Mouse (Mus musculus): ENCODE measurements around the gene Ror2. TPM values are rescaled to one million over a fixed set of nuclear protein-coding genes. Genes with fewer than 3 reads are reported as not detected.

Ror2 gene
- polyA plus RNA-seq, 1 experiment from 2014 or later = 28.3 TPM

GRCm38 (mm10) chr13:53140298-53140697 is 145.6 kb downstream of the Ror2 start:
- H3K4me2 ChIP-seq = no peak overlapping the region
- H3K4me3 ChIP-seq = no peak overlapping the region
- no peaks in the 10 kb centered on the region for H3K9me3 ChIP-seq (replicated peaks)
- H3K4me1 ChIP-seq (replicated peaks) = peaks cover 16% of the 10 kb centered on the region
- 84% methylated on average over 2 of the region's 2 CpGs for WGBS
- H3K36me3 ChIP-seq = peaks cover 20% of the 10 kb centered on the region
- ATAC-seq (ENCODE audit: insufficient number of reproducible peaks, low FRiP score) = no peak
- H3K27me3 ChIP-seq (replicated peaks) = no peaks in the 10 kb centered on the region
- no peak overlapping the region for H3K9ac ChIP-seq
- no peak overlapping the region for H3K27ac ChIP-seq (ENCODE audit: poor library complexity, severe bottlenecking)

DNA sequence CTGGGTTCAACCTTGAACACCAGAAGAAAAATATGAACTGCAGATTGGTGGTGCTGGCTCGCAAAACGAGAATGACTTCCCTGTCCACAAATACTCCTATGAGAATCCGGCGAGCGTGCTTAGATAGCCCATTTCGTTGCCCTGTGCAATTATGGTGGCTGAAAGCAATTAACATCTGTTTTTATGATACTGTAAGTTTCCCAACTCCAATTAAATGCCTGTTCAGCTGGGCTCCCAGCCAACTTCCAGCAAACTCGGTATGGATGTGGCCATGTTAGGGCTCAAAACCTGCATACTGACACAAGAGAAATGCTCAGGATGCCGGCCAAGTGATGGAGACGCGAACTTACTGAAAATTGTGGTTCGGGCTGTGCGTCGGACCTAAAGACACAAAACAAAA is 155.4 kb downstream of the Ror2 start:
- H3K4me1 ChIP-seq (replicated peaks) = no peaks in the 10 kb centered on the region
- no peak overlapping the region for H3K4me2 ChIP-seq
- no peaks in the 10 kb centered on the region for H3K9me3 ChIP-seq (replicated peaks)
- no peaks in the 10 kb centered on the region for H3K27me3 ChIP-seq (replicated peaks)
- 87% methylated on average over 13 of the region's 13 CpGs for WGBS
- no peak overlapping the region for H3K27ac ChIP-seq (ENCODE audit: poor library complexity, severe bottlenecking)
- no peak overlapping the region for H3K9ac ChIP-seq
- ATAC-seq (ENCODE audit: insufficient number of reproducible peaks, low FRiP score) = no peak
- H3K36me3 ChIP-seq = peaks cover 18% of the 10 kb centered on the region
- H3K4me3 ChIP-seq = no peak overlapping the region

- H3K9ac ChIP-seq = no peak overlapping the region
- H3K27ac ChIP-seq (ENCODE audit: poor library complexity, severe bottlenecking) = no peak overlapping the region
- H3K9me3 ChIP-seq (replicated peaks) = no peaks in the 10 kb centered on the region
- 81% methylated on average over 5 of the region's 5 CpGs for WGBS
- H3K27me3 ChIP-seq (replicated peaks) = no peaks in the 10 kb centered on the region
- H3K36me3 ChIP-seq = peaks cover 18% of the 10 kb centered on the region
- no peak overlapping the region for H3K4me3 ChIP-seq
- no peaks in the 10 kb centered on the region for H3K4me1 ChIP-seq (replicated peaks)
- H3K4me2 ChIP-seq = no peak overlapping the region
- no peak for ATAC-seq (ENCODE audit: insufficient number of reproducible peaks, low FRiP score)
Measured at GRCm38 (mm10) chr13:53130032-53130431, 155.9 kb downstream of the Ror2 start.

- Histone ChIP-seq H3K4me3 (no peak overlapping the region), H3K36me3 (peaks cover 14% of the 10 kb centered on the region), H3K9ac (no peak overlapping the region), H3K4me1 (replicated peaks) (peaks cover 14% of the 10 kb centered on the region), H3K27ac (ENCODE audit: poor library complexity, severe bottlenecking) (no peak overlapping the region), H3K4me2 (no peak overlapping the region), H3K27me3 (replicated peaks) (no peaks in the 10 kb centered on the region), H3K9me3 (replicated peaks) (no peaks in the 10 kb centered on the region)
- 79% methylated on average over 5 of the region's 5 CpGs for WGBS
- ATAC-seq (ENCODE audit: insufficient number of reproducible peaks, low FRiP score) = no peak
Measured at GRCm38 (mm10) chr13:53125627-53126026, 160.3 kb downstream of the Ror2 start.

DNA sequence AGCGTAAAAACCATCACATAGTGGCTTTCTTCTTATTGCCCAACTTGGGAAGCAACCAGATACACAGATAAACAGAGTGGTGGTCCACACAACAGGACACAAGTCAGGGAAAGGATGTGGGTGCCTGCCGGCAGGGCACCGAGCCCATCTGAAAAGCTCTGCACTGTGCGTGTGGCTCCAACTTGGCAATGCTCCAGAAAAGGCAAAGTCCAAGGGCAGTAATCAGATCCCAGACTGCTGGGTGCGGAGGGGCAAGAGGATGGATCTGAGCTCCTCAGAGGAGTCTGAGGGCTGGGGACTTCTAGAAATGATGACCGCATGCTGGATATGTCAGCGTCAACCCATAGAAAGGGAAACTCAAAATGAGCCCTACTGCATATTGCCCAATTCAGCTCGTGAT is 163.8 kb downstream of the Ror2 start:
- Histone ChIP-seq H3K9ac (no peak overlapping the region), H3K27ac (ENCODE audit: poor library complexity, severe bottlenecking) (no peak overlapping the region), H3K27me3 (replicated peaks) (no peaks in the 10 kb centered on the region), H3K4me1 (replicated peaks) (peaks cover 17% of the 10 kb centered on the region), H3K36me3 (peaks cover 26% of the 10 kb centered on the region), H3K4me2 (no peak overlapping the region), H3K4me3 (no peak overlapping the region), H3K9me3 (replicated peaks) (no peaks in the 10 kb centered on the region)
- no peak; the same call in 1 of the 2 replicates for ATAC-seq (ENCODE audit: insufficient number of reproducible peaks, low FRiP score)
- 66% methylated on average over 8 of the region's 8 CpGs for WGBS

DNA sequence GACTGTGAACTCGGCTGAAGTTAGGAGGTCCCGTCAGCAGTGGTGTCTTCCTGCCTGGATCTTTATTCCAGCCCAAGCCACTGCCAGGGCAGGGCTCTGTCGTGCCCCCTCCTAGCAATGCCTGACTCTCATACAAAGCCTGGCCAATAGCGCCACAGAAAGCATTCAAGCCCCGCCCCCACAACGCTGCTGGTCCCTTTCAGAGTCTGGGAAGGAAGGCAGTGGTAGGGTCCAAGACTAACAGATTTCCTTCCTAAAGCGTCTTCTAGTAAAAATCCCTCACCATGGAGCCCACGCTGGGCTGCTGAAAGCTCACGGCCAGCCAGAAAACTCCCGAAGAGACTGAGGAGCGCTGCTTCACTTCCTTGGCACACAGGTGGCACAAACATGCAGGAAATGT is 165.0 kb downstream of the Ror2 start:
- no peak overlapping the region for H3K9ac ChIP-seq
- peaks cover 19% of the 10 kb centered on the region for H3K4me1 ChIP-seq (replicated peaks)
- H3K4me3 ChIP-seq = no peak overlapping the region
- no peaks in the 10 kb centered on the region for H3K27me3 ChIP-seq (replicated peaks)
- H3K9me3 ChIP-seq (replicated peaks) = no peaks in the 10 kb centered on the region
- no peak overlapping the region for H3K4me2 ChIP-seq
- 44% methylated on average over 11 of the region's 11 CpGs for WGBS
- H3K27ac ChIP-seq (ENCODE audit: poor library complexity, severe bottlenecking) = no peak overlapping the region
- ATAC-seq (ENCODE audit: insufficient number of reproducible peaks, low FRiP score) = peak; percentile 36; the same call in 1 of the 2 replicates
- peaks cover 29% of the 10 kb centered on the region for H3K36me3 ChIP-seq

DNA sequence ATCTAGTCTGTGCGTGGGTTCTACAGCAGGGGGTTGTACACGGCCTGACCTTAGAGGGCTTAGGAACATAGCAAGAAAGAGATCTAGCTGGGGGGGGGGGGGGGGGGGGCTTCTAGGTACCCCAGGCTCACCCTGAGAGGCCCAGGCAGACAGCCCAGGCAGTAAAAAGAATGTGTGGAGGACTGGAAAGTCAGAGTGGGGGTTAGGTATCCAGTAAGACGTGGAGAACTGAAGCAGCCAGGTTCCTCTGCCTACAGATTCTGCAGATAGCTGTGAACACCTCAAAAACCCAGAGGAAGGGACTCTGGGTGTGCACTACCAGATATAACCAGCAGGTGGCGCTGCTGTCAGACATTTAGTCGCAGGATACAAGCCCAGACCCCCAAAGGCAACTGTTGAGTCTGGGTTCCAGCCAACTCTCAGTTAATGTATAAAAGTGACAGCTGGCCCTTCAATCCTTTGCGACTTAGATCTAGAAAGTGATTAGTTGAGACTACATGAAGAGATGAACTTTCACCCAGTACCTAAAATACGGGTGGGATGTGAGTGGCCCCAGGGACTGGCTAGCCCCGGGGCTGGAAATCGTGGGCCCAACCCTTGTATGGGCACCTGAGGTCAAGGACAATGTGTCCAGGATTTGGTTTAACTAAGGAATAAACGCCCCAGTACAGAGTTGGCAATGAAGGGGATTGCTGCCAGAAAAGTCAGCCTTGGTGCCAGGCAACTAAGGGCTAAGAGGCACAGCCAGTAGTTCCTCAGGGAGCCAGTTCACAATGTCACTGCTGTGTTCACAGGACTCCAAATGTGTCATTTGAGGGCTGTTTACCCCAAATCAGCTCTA is 166.1 kb downstream of the Ror2 start:
- H3K4me3 ChIP-seq = no peak overlapping the region
- peaks cover 20% of the 10 kb centered on the region for H3K4me1 ChIP-seq (replicated peaks)
- H3K9me3 ChIP-seq (replicated peaks) = no peaks in the 10 kb centered on the region
- H3K9ac ChIP-seq = no peak overlapping the region
- peaks cover 29% of the 10 kb centered on the region for H3K36me3 ChIP-seq
- WGBS = 34% methylated on average over 10 of the region's 10 CpGs
- no peak overlapping the region for H3K4me2 ChIP-seq
- ATAC-seq (ENCODE audit: insufficient number of reproducible peaks, low FRiP score) = peak; percentile 12; the same call in 1 of the 2 replicates
- no peaks in the 10 kb centered on the region for H3K27me3 ChIP-seq (replicated peaks)
- no peak overlapping the region for H3K27ac ChIP-seq (ENCODE audit: poor library complexity, severe bottlenecking)

- Histone ChIP-seq H3K4me2 (no peak overlapping the region), H3K36me3 (peaks cover 29% of the 10 kb centered on the region), H3K9me3 (replicated peaks) (no peaks in the 10 kb centered on the region), H3K27me3 (replicated peaks) (no peaks in the 10 kb centered on the region), H3K4me1 (replicated peaks) (peaks cover 20% of the 10 kb centered on the region), H3K9ac (no peak overlapping the region), H3K27ac (ENCODE audit: poor library complexity, severe bottlenecking) (no peak overlapping the region), H3K4me3 (no peak overlapping the region)
- 80% methylated on average over 13 of the region's 13 CpGs for WGBS
- no peak for ATAC-seq (ENCODE audit: insufficient number of reproducible peaks, low FRiP score)
Measured at GRCm38 (mm10) chr13:53118398-53118797, 167.5 kb downstream of the Ror2 start.

GRCm38 (mm10) chr13:53117921-53118320 is 168.0 kb downstream of the Ror2 start:
- H3K27me3 ChIP-seq (replicated peaks) = no peaks in the 10 kb centered on the region
- no peak for ATAC-seq (ENCODE audit: insufficient number of reproducible peaks, low FRiP score)
- H3K4me2 ChIP-seq = no peak overlapping the region
- H3K9ac ChIP-seq = no peak overlapping the region
- H3K9me3 ChIP-seq (replicated peaks) = no peaks in the 10 kb centered on the region
- H3K36me3 ChIP-seq = peaks cover 30% of the 10 kb centered on the region
- peaks cover 20% of the 10 kb centered on the region for H3K4me1 ChIP-seq (replicated peaks)
- 88% methylated on average over 7 of the region's 7 CpGs for WGBS
- H3K4me3 ChIP-seq = no peak overlapping the region
- H3K27ac ChIP-seq (ENCODE audit: poor library complexity, severe bottlenecking) = no peak overlapping the region

- Histone ChIP-seq H3K9ac (no peak overlapping the region), H3K27me3 (replicated peaks) (no peaks in the 10 kb centered on the region), H3K36me3 (peaks cover 38% of the 10 kb centered on the region), H3K4me3 (no peak overlapping the region), H3K4me1 (replicated peaks) (no peaks in the 10 kb centered on the region; the same call in 1 of the 2 replicates), H3K9me3 (replicated peaks) (no peaks in the 10 kb centered on the region), H3K27ac (ENCODE audit: poor library complexity, severe bottlenecking) (no peak overlapping the region), H3K4me2 (no peak overlapping the region)
- ATAC-seq (ENCODE audit: insufficient number of reproducible peaks, low FRiP score) = peak; percentile 27; the same call in 1 of the 2 replicates
- WGBS = 84% methylated on average over 16 of the region's 16 CpGs
Measured at GRCm38 (mm10) chr13:53110249-53110578, 175.7 kb downstream of the Ror2 start.

DNA sequence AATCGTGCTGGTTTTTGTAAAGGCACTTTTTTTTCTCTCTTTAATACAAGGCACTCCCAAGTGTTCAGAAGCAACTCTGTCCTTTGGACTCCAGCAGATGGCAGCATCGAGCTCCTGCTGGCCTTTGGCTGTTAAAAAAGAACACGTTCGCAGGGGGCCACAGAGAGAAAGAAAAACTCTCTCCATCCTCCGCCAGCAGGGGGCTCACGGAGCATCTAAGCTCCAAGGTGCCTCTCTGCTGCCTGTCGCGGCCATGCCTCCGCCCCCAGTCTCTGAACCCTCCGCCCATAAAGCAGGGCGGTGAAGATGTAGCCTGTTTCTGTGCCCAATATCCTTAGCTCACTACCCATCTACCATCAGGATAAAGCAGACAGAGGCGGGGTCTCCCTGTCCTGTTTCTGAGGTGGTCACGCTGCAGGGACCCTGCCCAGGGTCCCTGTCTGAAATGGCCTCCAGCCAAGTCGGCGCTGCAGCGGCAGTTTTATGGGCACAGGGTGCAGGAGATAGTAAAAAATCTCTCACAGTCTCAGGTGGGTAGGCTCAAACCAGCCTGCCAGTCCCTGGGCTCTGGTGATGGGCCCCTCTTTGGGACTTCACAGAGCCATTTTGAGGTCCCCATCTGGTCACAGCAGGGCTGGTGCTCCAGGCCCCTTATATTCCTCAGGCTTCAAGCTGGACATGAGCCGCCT is 176.2 kb downstream of the Ror2 start:
- peak; percentile 43; the same call in 1 of the 2 replicates for ATAC-seq (ENCODE audit: insufficient number of reproducible peaks, low FRiP score)

More for the DNA sequence above, 176.2 kb downstream of the Ror2 start:
- Histone ChIP-seq H3K27ac (ENCODE audit: poor library complexity, severe bottlenecking) (no peak overlapping the region), H3K9me3 (replicated peaks) (no peaks in the 10 kb centered on the region), H3K4me3 (no peak overlapping the region), H3K4me1 (replicated peaks) (no peaks in the 10 kb centered on the region; the same call in 1 of the 2 replicates), H3K36me3 (peaks cover 38% of the 10 kb centered on the region), H3K27me3 (replicated peaks) (no peaks in the 10 kb centered on the region), H3K4me2 (0 out of 2 replicates have a peak overlapping the region, but pooled peaks have one; percentile 20), H3K9ac (no peak overlapping the region)
- WGBS = 22% methylated on average over 17 of the region's 17 CpGs

Measured in heart, embryonic 12.5 days (tissue).